Mouse (Mus musculus) MEL (cell line): Measurements from ENCODE around the gene Etv2. TPM values are rescaled to one million over a fixed set of nuclear protein-coding genes. Genes with fewer than 3 reads are reported as not detected.

ENCODE experiments used
- DNase-seq: peaks from one replicate; pipeline ENCODE4 v3.0.0; 2011; ENCODE audit warnings: low read depth, low spot score
- H3K27ac ChIP-seq: 2 replicates; pipeline ENCODE4 v1.5.1; 2012; ENCODE audit warnings: low read depth, mild to moderate bottlenecking, control low read depth, low read length, moderate library complexity; ENCODE audit not compliant: control insufficient read depth
- H3K27me3 ChIP-seq, 2 experiments: fragments of 150-350 bp in 1 of 2; sonication (generic) in 1 of 2; 2 replicates each; pipeline ENCODE4 v1.6.1; 2012; ENCODE audit warnings: low read length in 2 of 2, mild to moderate bottlenecking in 2 of 2, improper control_type of control experiment in 1 of 2, moderate library complexity in 1 of 2; ENCODE audit not compliant: insufficient read depth in 2 of 2, control insufficient read depth in 1 of 2
- H3K36me3 ChIP-seq, 2 experiments: 2 replicates each; pipeline ENCODE4 v1.6.1; 2012 to 2014; ENCODE audit warnings: low read length in 2 of 2, improper control_type of control experiment in 1 of 2, inconsistent platforms in 1 of 2, mild to moderate bottlenecking in 1 of 2; ENCODE audit not compliant: insufficient read depth in 2 of 2, control insufficient read depth in 1 of 2
- H3K4me1 ChIP-seq, 2 experiments: fragments of 150-350 bp in 1 of 2; sonication (generic) in 1 of 2; 2 replicates each; pipeline ENCODE4 v1.6.1; 2012; ENCODE audit warnings: low read length in 2 of 2, improper control_type of control experiment in 1 of 2, mild to moderate bottlenecking in 1 of 2; ENCODE audit not compliant: insufficient read depth in 2 of 2, control insufficient read depth in 1 of 2
- H3K4me3 ChIP-seq, 2 experiments: fragments of 150-350 bp in 1 of 2; sonication (generic) in 1 of 2; 2 replicates each; pipeline ENCODE4 v1.5.1; 2012; ENCODE audit warnings: low read depth in 2 of 2, low read length in 2 of 2, mild to moderate bottlenecking in 2 of 2, moderate library complexity in 2 of 2, control low read depth in 1 of 2, improper control_type of control experiment in 1 of 2; ENCODE audit not compliant: control insufficient read depth in 1 of 2, insufficient read depth in 1 of 2
- H3K79me2 ChIP-seq: 2 replicates; pipeline ENCODE4 v1.6.1; 2012; ENCODE audit warnings: mild to moderate bottlenecking, low read length, moderate library complexity; ENCODE audit not compliant: control insufficient read depth, poor library complexity, insufficient read depth
- H3K9ac ChIP-seq: 2 replicates; pipeline ENCODE4 v1.6.1; 2012; ENCODE audit warnings: low read depth, mild to moderate bottlenecking, control low read depth, low read length, moderate library complexity; ENCODE audit not compliant: control insufficient read depth, poor library complexity, severe bottlenecking
- H3K9me3 ChIP-seq: fragments of 150-350 bp; sonication (generic); replicated peaks from 2 replicates; pipeline ENCODE4 v1.6.1; 2012; ENCODE audit warnings: mild to moderate bottlenecking, low read length, improper control_type of control experiment, moderate library complexity; ENCODE audit not compliant: insufficient read depth
- CHD1 ChIP-seq: IDR thresholded peaks from 2 replicates; pipeline ENCODE4 v1.6.1; 2012; ENCODE audit warnings: low read depth, mild to moderate bottlenecking, inconsistent platforms, low read length, improper control_type of control experiment
- CHD2 ChIP-seq: IDR thresholded peaks from 2 replicates; pipeline ENCODE4 v1.6.1; 2011; ENCODE audit warnings: low read length, improper control_type of control experiment
- CTCF ChIP-seq, 3 experiments: IDR thresholded peaks in 2 of 3; conservative IDR thresholded peaks in 1 of 3; 2 replicates each; pipeline ENCODE4 v1.5.1; 2011 to 2012; ENCODE audit warnings: low read length in 3 of 3, low read depth in 2 of 3, mild to moderate bottlenecking in 2 of 3, improper control_type of control experiment in 1 of 3, inconsistent platforms in 1 of 3, mixed read lengths in 1 of 3, moderate library complexity in 1 of 3; ENCODE audit not compliant: control insufficient read depth in 1 of 3, insufficient read depth in 1 of 3, poor library complexity in 1 of 3, severe bottlenecking in 1 of 3
- ETS1 ChIP-seq: IDR thresholded peaks from 2 replicates; pipeline ENCODE4 v1.6.1; 2012; ENCODE audit warnings: low read depth, mild to moderate bottlenecking, inconsistent platforms, low read length, improper control_type of control experiment, moderate library complexity
- GABPA ChIP-seq: IDR thresholded peaks from 2 replicates; pipeline ENCODE4 v1.6.1; 2012; ENCODE audit warnings: low read depth, mild to moderate bottlenecking, inconsistent platforms, low read length, improper control_type of control experiment, moderate library complexity
- GATA1 ChIP-seq: IDR thresholded peaks from 2 replicates; pipeline ENCODE4 v1.6.1; 2011; ENCODE audit warnings: low read depth, low read length, improper control_type of control experiment
- HCFC1 ChIP-seq: IDR thresholded peaks from 2 replicates; pipeline ENCODE4 v1.6.1; 2012; ENCODE audit warnings: low read depth, mild to moderate bottlenecking, inconsistent platforms, low read length, improper control_type of control experiment, moderate library complexity
- KAT2A ChIP-seq: conservative IDR thresholded peaks from 2 replicates; pipeline ENCODE4 v1.6.1; 2012; ENCODE audit warnings: low read depth, low read length, improper control_type of control experiment, inconsistent platforms
- MAFK ChIP-seq: IDR thresholded peaks from 2 replicates; pipeline ENCODE4 v1.6.1; 2011; ENCODE audit warnings: low read depth, mild to moderate bottlenecking, low read length, improper control_type of control experiment, borderline replicate concordance
- MAX ChIP-seq: IDR thresholded peaks from 2 replicates; pipeline ENCODE4 v1.6.1; 2011; ENCODE audit warnings: low read length, improper control_type of control experiment
- MAZ ChIP-seq: IDR thresholded peaks from 2 replicates; pipeline ENCODE4 v1.6.1; 2012; ENCODE audit warnings: low read depth, mild to moderate bottlenecking, inconsistent platforms, low read length, improper control_type of control experiment
- MEF2A ChIP-seq: IDR thresholded peaks from 2 replicates; pipeline ENCODE4 v1.6.1; 2014; ENCODE audit warnings: low read depth, mild to moderate bottlenecking, inconsistent platforms, low read length, improper control_type of control experiment; ENCODE audit not compliant: poor library complexity, insufficient replicate concordance, severe bottlenecking; ENCODE audit errors: extremely low read depth
- MYB ChIP-seq: IDR thresholded peaks from 2 replicates; pipeline ENCODE4 v1.6.1; 2011; ENCODE audit warnings: mild to moderate bottlenecking, low read depth, low read length, improper control_type of control experiment
- MYC ChIP-seq: IDR thresholded peaks from 2 replicates; pipeline ENCODE4 v1.6.1; 2011; ENCODE audit warnings: low read depth, mild to moderate bottlenecking, low read length, improper control_type of control experiment, moderate library complexity
- NELFE ChIP-seq: IDR thresholded peaks from 2 replicates; pipeline ENCODE4 v1.6.1; 2011; ENCODE audit warnings: low read depth, low read length, improper control_type of control experiment
- NRF1 ChIP-seq: IDR thresholded peaks from 2 replicates; pipeline ENCODE4 v1.6.1; 2014; ENCODE audit warnings: low read depth, mild to moderate bottlenecking, inconsistent platforms, low read length, improper control_type of control experiment, moderate library complexity; ENCODE audit not compliant: poor library complexity, insufficient read depth, severe bottlenecking
- POLR2A ChIP-seq, 2 experiments: IDR thresholded peaks; 2 replicates each; pipeline ENCODE4 v1.6.1; 2011 to 2012; ENCODE audit warnings: low read length in 2 of 2, mild to moderate bottlenecking in 2 of 2, control low read depth in 1 of 2, improper control_type of control experiment in 1 of 2, low read depth in 1 of 2, moderate library complexity in 1 of 2; ENCODE audit not compliant: control insufficient read depth in 1 of 2, insufficient read depth in 1 of 2, poor library complexity in 1 of 2
- POLR2AphosphoS5 ChIP-seq: IDR thresholded peaks from 2 replicates; pipeline ENCODE4 v1.6.1; 2012; ENCODE audit warnings: low read depth, borderline replicate concordance, mild to moderate bottlenecking, inconsistent platforms, low read length, moderate library complexity, mixed read lengths
- RAD21 ChIP-seq: IDR thresholded peaks from 2 replicates; pipeline ENCODE4 v1.6.1; 2011; ENCODE audit warnings: mild to moderate bottlenecking, low read depth, low read length, improper control_type of control experiment
- RCOR1 ChIP-seq: IDR thresholded peaks from 2 replicates; pipeline ENCODE4 v1.6.1; 2012; ENCODE audit warnings: low read depth, mild to moderate bottlenecking, inconsistent platforms, low read length, improper control_type of control experiment
- SIN3A ChIP-seq: IDR thresholded peaks from 2 replicates; pipeline ENCODE4 v1.6.1; 2012; ENCODE audit warnings: low read length, improper control_type of control experiment, inconsistent platforms
- TAL1 ChIP-seq: IDR thresholded peaks from 2 replicates; pipeline ENCODE4 v1.6.1; 2012; ENCODE audit warnings: mild to moderate bottlenecking, inconsistent platforms, low read length, moderate library complexity, mixed read lengths
- UBTF ChIP-seq: IDR thresholded peaks from 2 replicates; pipeline ENCODE4 v1.6.1; 2012; ENCODE audit warnings: low read depth, mild to moderate bottlenecking, inconsistent platforms, low read length, improper control_type of control experiment, moderate library complexity, borderline replicate concordance; ENCODE audit not compliant: insufficient read depth
- USF1 ChIP-seq: IDR thresholded peaks from 2 replicates; pipeline ENCODE4 v1.6.1; 2014; ENCODE audit warnings: low read depth, mild to moderate bottlenecking, inconsistent platforms, low read length, improper control_type of control experiment, moderate library complexity
- USF2 ChIP-seq, 2 experiments: IDR thresholded peaks; 2 replicates each; pipeline ENCODE4 v1.6.1; 2011 to 2012; ENCODE audit warnings: improper control_type of control experiment in 2 of 2, low read length in 2 of 2, borderline replicate concordance in 1 of 2, inconsistent platforms in 1 of 2, low read depth in 1 of 2, mild to moderate bottlenecking in 1 of 2; ENCODE audit not compliant: insufficient read depth in 1 of 2
- ZC3H11A ChIP-seq: IDR thresholded peaks from 2 replicates; pipeline ENCODE4 v1.6.1; 2012; ENCODE audit warnings: low read depth, mild to moderate bottlenecking, inconsistent platforms, low read length, improper control_type of control experiment
- ZKSCAN1 ChIP-seq: IDR thresholded peaks from 2 replicates; pipeline ENCODE4 v1.6.1; 2012; ENCODE audit warnings: low read depth, mild to moderate bottlenecking, inconsistent platforms, low read length, improper control_type of control experiment, moderate library complexity
- ZMIZ1 ChIP-seq: IDR thresholded peaks from 2 replicates; pipeline ENCODE4 v1.6.1; 2012; ENCODE audit warnings: low read depth, mild to moderate bottlenecking, inconsistent platforms, low read length, improper control_type of control experiment, moderate library complexity
- ZNF384 ChIP-seq: IDR thresholded peaks from 2 replicates; pipeline ENCODE4 v1.6.1; 2012; ENCODE audit warnings: low read depth, mild to moderate bottlenecking, inconsistent platforms, low read length, improper control_type of control experiment
- polyA plus RNA-seq, 2 experiments: library from polyadenylated mRNA; stranded (reverse) in 1 of 2; unstranded in 1 of 2; fragments of >175 nt in 1 of 2; fragments of >200 nt in 1 of 2; gene quantifications; 2 replicates each; pipeline versions ENCODE4 v1.2.1 to v1.2.4; 2012; ENCODE audit warnings: low replicate concordance in 2 of 2, low read depth in 1 of 2; ENCODE audit not compliant: insufficient read length in 2 of 2, insufficient read depth in 1 of 2, missing spikeins in 1 of 2
- total RNA-seq: library from RNA; depleted of rRNA; stranded (reverse); fragments of 300-350 nt; gene quantifications from 2 replicates; pipeline ENCODE4 v1.2.3, GENCODE M21; 2012

The Etv2 gene
- total and polyA plus RNA-seq, 3 experiments: 0.15 TPM; not detected in 2

GRCm38 (mm10) chr7:30590927-30591604 is 44.6 kb downstream of the Etv2 start:
- Histone ChIP-seq H3K4me3 (no peak overlapping the region; a peak in 1 of 4 replicates), H3K79me2 (peaks cover 33% of the 10 kb centered on the region)
- DNase-seq: no peak

GRCm38 (mm10) chr7:30589435-30590301 is 46.0 kb downstream of the Etv2 start:
- Histone ChIP-seq H3K9ac (peak overlapping the region; percentile 79), H3K9me3 (no peaks in the 10 kb centered on the region), H3K4me3 (peak overlapping the region; percentile 43 to 68), H3K4me1 (peaks cover 10 to 34% of the 10 kb centered on the region in 2 experiments; a peak in 3 of 4 replicates), H3K27ac (peak overlapping the region; percentile 70), H3K79me2 (peaks cover 36% of the 10 kb centered on the region), H3K36me3 (peaks cover 1 to 13% of the 10 kb centered on the region in 2 experiments; a peak in 3 of 4 replicates), H3K27me3 (no peaks in the 10 kb centered on the region)
- peak; percentile 85 for DNase-seq
- TF ChIP-seq ZKSCAN1 (no peak), POLR2A (IDR thresholded peaks at IDR 0.05; ENCODE audit: control insufficient read depth in 1 of 2, insufficient read depth in 1 of 2, low read depth in 1 of 2, low read length in 2 of 2, poor library complexity in 1 of 2) (no peak; a peak in 1 of 4 replicates), HCFC1 (no peak; the same call in 1 of the 2 replicates), CTCF (IDR thresholded peaks at IDR 0.05 in 2 of 3, conservative IDR thresholded peaks at IDR 0.05 in 1 of 3; ENCODE audit: control insufficient read depth in 1 of 3, insufficient read depth in 1 of 3, low read depth in 2 of 3, low read length in 3 of 3, poor library complexity in 1 of 3, severe bottlenecking in 1 of 3) (peak; percentile 75 to 91 (median 86)), CHD2 (no peak), NELFE (no peak; the same call in 1 of the 2 replicates), CHD1 (no peak), ETS1 (no peak), MYB (no peak), MAX (no peak), MEF2A (no peak), SIN3A (peak; percentile 63; the same call in 1 of the 2 replicates), ZC3H11A (peak; percentile 58), USF1 (no peak), TAL1 (no peak), UBTF (no peak), RAD21 (peak; percentile 78), USF2 (IDR thresholded peaks at IDR 0.05; ENCODE audit: borderline replicate concordance in 1 of 2, insufficient read depth in 1 of 2, low read depth in 1 of 2, low read length in 2 of 2) (no peak), GATA1 (no peak), MAZ (0 out of 2 replicates have a peak, but pooled peaks have one; percentile 53), ZNF384 (no peak), NRF1 (0 out of 2 replicates have a peak, but pooled peaks have one; percentile 13)

More at GRCm38 (mm10) chr7:30590927-30591604, 44.6 kb downstream of the Etv2 start:
- H3K36me3 ChIP-seq: peaks cover 0 to 16% of the 10 kb centered on the region in 2 experiments; a peak in 2 of 4 replicates
- no peaks in the 10 kb centered on the region for H3K9me3 ChIP-seq
- no peak for TF ChIP-seq RAD21
- no peak for TF ChIP-seq HCFC1
- TF ChIP-seq ZMIZ1: no peak
- no peak for TF ChIP-seq MYC
- TF ChIP-seq MEF2A: no peak
- TF ChIP-seq ZC3H11A: no peak
- TF ChIP-seq GABPA: no peak
- no peak for TF ChIP-seq MAFK
- TF ChIP-seq POLR2A (IDR thresholded peaks at IDR 0.05; ENCODE audit: control insufficient read depth in 1 of 2, insufficient read depth in 1 of 2, low read depth in 1 of 2, low read length in 2 of 2, poor library complexity in 1 of 2): no peak
- TF ChIP-seq CHD1: no peak
- TF ChIP-seq POLR2AphosphoS5: no peak
- TF ChIP-seq RCOR1: no peak
- no peak for TF ChIP-seq KAT2A
- peaks cover 10 to 38% of the 10 kb centered on the region in 2 experiments; a peak in 3 of 4 replicates for H3K4me1 ChIP-seq
- H3K27ac ChIP-seq: no peak overlapping the region
- peak overlapping the region; percentile 49 for H3K9ac ChIP-seq
- no peaks in the 10 kb centered on the region for H3K27me3 ChIP-seq
